Mouse (Mus musculus) lung, adult 2 months (tissue): Measurements from ENCODE around the gene Iqce. TPM values are rescaled to one million over a fixed set of nuclear protein-coding genes. Genes with fewer than 3 reads are reported as not detected.

Source experiments
- DNase-seq: peaks from one replicate; pipeline ENCODE4 v3.0.0; 2022
- H3K4me1 ChIP-seq: fragments of 200-500 bp; 2 replicates; pipeline ENCODE4 v1.6.1; 2011; ENCODE audit warnings: low read length; ENCODE audit not compliant: control insufficient read depth, insufficient read depth
- H3K4me3 ChIP-seq: fragments of 200-500 bp; replicated peaks from 2 replicates; pipeline ENCODE3; 2011; ENCODE audit warnings: low read depth, mild to moderate bottlenecking, control low read depth, low read length; ENCODE audit errors: extremely low read depth
- CTCF ChIP-seq: fragments of 200-500 bp; IDR thresholded peaks from 2 replicates; pipeline ENCODE4 v1.5.1; 2011; ENCODE audit warnings: mild to moderate bottlenecking, low read length, control low read depth; ENCODE audit not compliant: insufficient read depth
- POLR2A ChIP-seq: fragments of 200-500 bp; IDR thresholded peaks from 2 replicates; pipeline ENCODE4 v1.6.1; 2011; ENCODE audit warnings: low read depth, mild to moderate bottlenecking, control low read depth, low read length, borderline replicate concordance; ENCODE audit errors: extremely low read depth
- WGBS: fragments of 180-500 bp; shearing (Covaris S2); methylation state at CpG from one replicate; pipeline ENCODE4 v1.1.7; 2018; 5-methylcytosine and 5-hydroxymethylcytosine counted together
- polyA plus RNA-seq: library from polyadenylated mRNA; depleted of rRNA; stranded (reverse); fragments of >200 nt; gene quantifications from 2 replicates; pipeline ENCODE4 v1.2.3, GENCODE M21; 2012; rRNA removed

Gene Iqce
- polyA plus RNA-seq, 1 experiment, result 21.8 TPM

DNA sequence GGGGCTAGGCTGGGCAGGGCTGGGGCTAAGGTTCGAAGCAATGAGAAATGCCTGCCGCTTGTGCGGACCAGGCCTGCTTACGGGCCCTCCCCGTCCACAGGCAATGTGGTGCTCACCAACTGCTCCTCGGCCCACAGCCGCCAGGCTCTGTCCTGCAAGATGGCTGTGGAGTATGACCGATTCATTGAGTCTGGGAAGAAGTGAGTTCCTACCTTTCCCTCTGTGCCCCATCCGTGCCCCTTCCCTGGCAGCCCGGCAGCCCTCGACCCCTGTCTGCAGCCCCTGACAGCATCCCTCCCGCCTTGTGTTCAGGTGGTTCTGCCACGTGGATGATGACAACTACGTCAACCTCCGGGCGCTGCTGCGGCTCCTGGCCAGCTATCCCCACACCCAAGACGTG, 90.0 kb downstream of the Iqce start:
- no peak for DNase-seq
- no peak for TF ChIP-seq CTCF
- no peak for TF ChIP-seq POLR2A
- Histone ChIP-seq H3K4me1 (peaks cover 9% of the 10 kb centered on the region), H3K4me3 (no peak overlapping the region)
- 67% methylated on average over 18 of the region's 18 CpGs for WGBS

Other genes with a start within 250 kb of the Iqce start
- 49.6 and 60.5 TPM in 2 replicates for gene Chst12, start 196.8 kb downstream of the Iqce start, polyA plus RNA-seq
- not detected in 2 replicates for gene Grifin, start 137.3 kb downstream of the Iqce start, polyA plus RNA-seq
- gene Lfng, start 95.1 kb downstream of the Iqce start, polyA plus RNA-seq, result 141 and 163 TPM in 2 replicates
- 117 and 127 TPM in 2 replicates for gene Ttyh3, start 53.3 kb downstream of the Iqce start, polyA plus RNA-seq
- gene Brat1, start 2.6 kb upstream of the Iqce start, polyA plus RNA-seq, result 31.6 and 31.7 TPM in 2 replicates
- 13.3 and 14.8 TPM in 2 replicates for gene Amz1, start 21.7 kb upstream of the Iqce start, polyA plus RNA-seq
- gene Gna12, start 128.1 kb upstream of the Iqce start, polyA plus RNA-seq, result 112 and 120 TPM in 2 replicates